In genomic region chr6:83488200-83488599, GRCm38 (mm10) we compare ENCODE assay signal across 21 mouse cellular contexts.
"Had no signal": no experiment of that assay in that cellular context is flagged by ENCODE, and none has a peak within 500 bp of the region (broad histone marks: within the 10 kb centered on the region; RNA-seq: fewer than 3 reads in every experiment).

No protein-coding gene starts in this region.

- H3K9ac ChIP-seq: limb, embryonic 12.5 days; liver, embryonic 13.5 days; midbrain, embryonic 12.5 days; midbrain, embryonic 15.5 days; neural tube, embryonic 13.5 days; stomach, embryonic 15.5 days had no signal

- H3K4me2 ChIP-seq: limb, embryonic 12.5 days; liver, embryonic 13.5 days; midbrain, embryonic 12.5 days; midbrain, embryonic 15.5 days; neural tube, embryonic 13.5 days; stomach, embryonic 15.5 days had no signal

- DNase-seq: kidney, adult 18-20 months; kidney, adult 9 months; kidney, postnatal 14 days; kidney, postnatal 4 days; layer of hippocampus, adult 9-11 months; liver, embryonic 13.5 days; lung, adult 2 months; lung, postnatal 14 days; lung, postnatal 4 days; retina, postnatal 1 day; right cerebral cortex, postnatal 25 days; spleen, adult 18-20 months; thymus, postnatal 25 days had no signal

- H3K4me1 ChIP-seq: limb, embryonic 12.5 days; midbrain, embryonic 12.5 days; midbrain, embryonic 15.5 days; neural tube, embryonic 13.5 days; stomach, embryonic 15.5 days had no signal

- H3K9me3 ChIP-seq: limb, embryonic 12.5 days; liver, embryonic 13.5 days; midbrain, embryonic 12.5 days; midbrain, embryonic 15.5 days; neural tube, embryonic 13.5 days; stomach, embryonic 15.5 days had no signal

- H3K4me3 ChIP-seq: layer of hippocampus, adult 2 months; left cerebral cortex, adult 2 months; limb, embryonic 12.5 days; liver, embryonic 13.5 days; midbrain, embryonic 12.5 days; midbrain, embryonic 15.5 days; myocyte; neural tube, embryonic 13.5 days; stomach, embryonic 15.5 days had no signal

- H3K27me3 ChIP-seq: limb, embryonic 12.5 days; liver, embryonic 13.5 days; midbrain, embryonic 12.5 days; midbrain, embryonic 15.5 days; neural tube, embryonic 13.5 days; stomach, embryonic 15.5 days had no signal

- ATAC-seq: midbrain, embryonic 15.5 days had no signal

- H3K27ac ChIP-seq: layer of hippocampus, adult 2 months; left cerebral cortex, adult 2 months; limb, embryonic 12.5 days; liver, embryonic 13.5 days; midbrain, embryonic 12.5 days; midbrain, embryonic 15.5 days; neural tube, embryonic 13.5 days; stomach, embryonic 15.5 days had no signal
